Mouse (Mus musculus) left cerebral cortex, adult 11 months (tissue): Measurements from ENCODE around the gene Klhdc7a.

Source experiments
- DNase-seq: peaks from one replicate; pipeline ENCODE4 v3.0.0; 2022; ENCODE audit warnings: low spot score

Klhdc7a gene

GRCm38 (mm10) chr4:139960086-139960713 is 7.6 kb downstream of the Klhdc7a start:
- no peak for DNase-seq

GRCm38 (mm10) chr4:139959188-139959587 is 8.6 kb downstream of the Klhdc7a start:
- no peak for DNase-seq

- DNase-seq, result no peak
Measured at GRCm38 (mm10) chr4:139950876-139951485, 16.8 kb downstream of the Klhdc7a start.

- DNase-seq, result no peak
Measured at GRCm38 (mm10) chr4:139950431-139950848, 17.4 kb downstream of the Klhdc7a start.

GRCm38 (mm10) chr4:139948591-139948990 is 19.2 kb downstream of the Klhdc7a start:
- no peak for DNase-seq

GRCm38 (mm10) chr4:139947341-139947740 is 20.5 kb downstream of the Klhdc7a start:
- no peak for DNase-seq

GRCm38 (mm10) chr4:139941831-139942230 is 26.0 kb downstream of the Klhdc7a start:
- DNase-seq, result no peak

GRCm38 (mm10) chr4:139935557-139935956 is 32.3 kb downstream of the Klhdc7a start:
- DNase-seq, result no peak

- no peak for DNase-seq
Measured at GRCm38 (mm10) chr4:139932970-139933801, 34.6 kb downstream of the Klhdc7a start.

GRCm38 (mm10) chr4:139931790-139932510 is 35.9 kb downstream of the Klhdc7a start:
- no peak for DNase-seq

GRCm38 (mm10) chr4:139930885-139931284 is 36.9 kb downstream of the Klhdc7a start:
- no peak for DNase-seq

- peak; percentile 44 for DNase-seq
Measured at GRCm38 (mm10) chr4:139926161-139926561, 41.7 kb downstream of the Klhdc7a start.

- no peak for DNase-seq
Measured at GRCm38 (mm10) chr4:139925275-139926160, 42.3 kb downstream of the Klhdc7a start.

- no peak for DNase-seq
Measured at GRCm38 (mm10) chr4:139916731-139917130, 51.1 kb downstream of the Klhdc7a start.
